Mouse (Mus musculus) CH12.LX (cell line): ENCODE measurements at regions not wholly inside any gene's neighbourhood (a gene's known extent, or its start where the extent isn't known, plus 50 kb on each side); places are given as distances from the start of the nearest gene placed in this dataset.

Experiments
- DNase-seq: peaks from one replicate; pipeline ENCODE4 v3.0.0-alpha.2; 2013; ENCODE audit errors: extremely low read depth
- H3K27ac ChIP-seq: 2 replicates; pipeline ENCODE4 v1.5.1; 2012; ENCODE audit warnings: low read depth, mild to moderate bottlenecking, control low read depth, moderate library complexity; ENCODE audit not compliant: insufficient read depth
- H3K27me3 ChIP-seq: replicated peaks from 2 replicates; pipeline ENCODE3; 2012; ENCODE audit warnings: inconsistent platforms
- H3K36me3 ChIP-seq, 2 experiments: replicated peaks in 1 of 2; 2 replicates each; pipeline versions ENCODE3 to v1.6.1; 2012; ENCODE audit warnings: inconsistent platforms in 1 of 2, low read length in 1 of 2, mild to moderate bottlenecking in 1 of 2, mixed read lengths in 1 of 2, moderate library complexity in 1 of 2; ENCODE audit not compliant: control insufficient read depth in 1 of 2, insufficient read depth in 1 of 2
- H3K4me1 ChIP-seq, 2 experiments: 2 replicates each; pipeline ENCODE4 v1.6.1; 2012; ENCODE audit warnings: inconsistent platforms in 1 of 2, moderate library complexity in 1 of 2; ENCODE audit not compliant: insufficient read depth in 2 of 2, control insufficient read depth in 1 of 2
- H3K4me2 ChIP-seq: 2 replicates; pipeline ENCODE4 v1.6.1; 2012; ENCODE audit warnings: low read depth, mild to moderate bottlenecking, control low read depth; ENCODE audit not compliant: poor library complexity, insufficient read depth, severe bottlenecking
- H3K4me3 ChIP-seq, 3 experiments: fragments of 150-350 bp in 1 of 3; sonication (generic) in 1 of 3; replicated peaks in 1 of 3; 2 replicates each; pipeline versions ENCODE3 to v1.5.1; 2011 to 2012; ENCODE audit warnings: low read depth in 2 of 3, low read length in 2 of 3, mild to moderate bottlenecking in 2 of 3, moderate library complexity in 2 of 3, control low read depth in 1 of 3, improper control_type of control experiment in 1 of 3, inconsistent platforms in 1 of 3, mixed read lengths in 1 of 3; ENCODE audit not compliant: poor library complexity in 1 of 3
- H3K79me2 ChIP-seq: replicated peaks from 2 replicates; pipeline ENCODE4 v1.6.1; 2012; ENCODE audit warnings: mild to moderate bottlenecking, moderate library complexity; ENCODE audit not compliant: control insufficient read depth, poor library complexity, insufficient read depth, severe bottlenecking; ENCODE audit errors: extremely low read depth
- H3K9ac ChIP-seq: 2 replicates; pipeline ENCODE4 v1.6.1; 2012; ENCODE audit warnings: low read depth, mild to moderate bottlenecking, control low read depth, moderate library complexity; ENCODE audit not compliant: insufficient read depth
- H3K9me3 ChIP-seq: replicated peaks from 2 replicates; pipeline ENCODE3; 2012; ENCODE audit warnings: low read length, inconsistent platforms, mixed read lengths
- BHLHE40 ChIP-seq: IDR thresholded peaks from 2 replicates; pipeline ENCODE4 v1.6.1; 2011; ENCODE audit warnings: mild to moderate bottlenecking, low read depth, low read length, improper control_type of control experiment
- CHD1 ChIP-seq: IDR thresholded peaks from 2 replicates; pipeline ENCODE4 v1.6.1; 2012; ENCODE audit warnings: low read depth, low read length, improper control_type of control experiment, inconsistent platforms
- CHD2 ChIP-seq: IDR thresholded peaks from 2 replicates; pipeline ENCODE4 v1.6.1; 2011; ENCODE audit warnings: low read length, improper control_type of control experiment
- EP300 ChIP-seq: IDR thresholded peaks from 2 replicates; pipeline ENCODE4 v1.6.1; 2011; ENCODE audit warnings: low read length, improper control_type of control experiment
- ETS1 ChIP-seq: conservative IDR thresholded peaks from 2 replicates; pipeline ENCODE4 v1.6.1; 2012; ENCODE audit warnings: low read depth, mild to moderate bottlenecking, inconsistent platforms, low read length, improper control_type of control experiment, moderate library complexity
- GABPA ChIP-seq: IDR thresholded peaks from 2 replicates; pipeline ENCODE4 v1.6.1; 2012; ENCODE audit warnings: low read depth, low read length, improper control_type of control experiment, inconsistent platforms; ENCODE audit not compliant: insufficient replicate concordance
- HCFC1 ChIP-seq: IDR thresholded peaks from 2 replicates; pipeline ENCODE4 v1.6.1; 2012; ENCODE audit warnings: low read depth, mild to moderate bottlenecking, inconsistent platforms, low read length, improper control_type of control experiment
- KAT2A ChIP-seq: IDR thresholded peaks from 2 replicates; pipeline ENCODE4 v1.6.1; 2012; ENCODE audit warnings: low read length, improper control_type of control experiment, inconsistent platforms; ENCODE audit not compliant: insufficient replicate concordance
- MAX ChIP-seq: IDR thresholded peaks from 2 replicates; pipeline ENCODE4 v1.6.1; 2011; ENCODE audit warnings: low read length, improper control_type of control experiment
- MAZ ChIP-seq: IDR thresholded peaks from 2 replicates; pipeline ENCODE4 v1.6.1; 2012; ENCODE audit warnings: low read depth, mild to moderate bottlenecking, inconsistent platforms, low read length, improper control_type of control experiment, moderate library complexity
- MXI1 ChIP-seq: IDR thresholded peaks from 2 replicates; pipeline ENCODE4 v1.6.1; 2011; ENCODE audit warnings: mild to moderate bottlenecking, low read depth, low read length, improper control_type of control experiment
- MYC ChIP-seq: IDR thresholded peaks from 2 replicates; pipeline ENCODE4 v1.6.1; 2011; ENCODE audit warnings: low read depth, mild to moderate bottlenecking, improper control_type of control experiment, low read length
- POLR2A ChIP-seq: IDR thresholded peaks from 2 replicates; pipeline ENCODE4 v1.6.1; 2011; ENCODE audit warnings: low read depth, mild to moderate bottlenecking, improper control_type of control experiment, low read length
- POLR2AphosphoS2 ChIP-seq: IDR thresholded peaks from 2 replicates; pipeline ENCODE4 v1.6.1; 2011; ENCODE audit warnings: low read depth, low read length, improper control_type of control experiment
- RAD21 ChIP-seq: IDR thresholded peaks from 2 replicates; pipeline ENCODE4 v1.6.1; 2011; ENCODE audit warnings: low read depth, mild to moderate bottlenecking, low read length, improper control_type of control experiment, moderate library complexity
- SIN3A ChIP-seq: IDR thresholded peaks from 2 replicates; pipeline ENCODE4 v1.6.1; 2012; ENCODE audit warnings: low read length, improper control_type of control experiment, inconsistent platforms
- UBTF ChIP-seq: IDR thresholded peaks from 2 replicates; pipeline ENCODE4 v1.6.1; 2012; ENCODE audit warnings: low read depth, mild to moderate bottlenecking, inconsistent platforms, low read length, improper control_type of control experiment, moderate library complexity
- USF1 ChIP-seq: IDR thresholded peaks from 2 replicates; pipeline ENCODE4 v1.6.1; 2014; ENCODE audit warnings: low read depth, mild to moderate bottlenecking, inconsistent platforms, low read length, improper control_type of control experiment
- USF2 ChIP-seq: conservative IDR thresholded peaks from 2 replicates; pipeline ENCODE4 v1.6.1; 2011; ENCODE audit warnings: low read depth, low read length, improper control_type of control experiment
- ZC3H11A ChIP-seq: IDR thresholded peaks from 2 replicates; pipeline ENCODE4 v1.6.1; 2012; ENCODE audit warnings: low read depth, mild to moderate bottlenecking, inconsistent platforms, low read length, improper control_type of control experiment
- ZNF384 ChIP-seq: IDR thresholded peaks from 2 replicates; pipeline ENCODE4 v1.6.1; 2012; ENCODE audit warnings: low read depth, low read length, improper control_type of control experiment, inconsistent platforms
- dilution Hi-C: fragments of 300-500 bp; cut with MboI; formaldehyde crosslinking; loops from 2 replicates; pipeline ENCODE4 v1.14.3; 2020; ENCODE audit warnings: low sequenced_read_pairs; ENCODE audit not compliant: extremely low pct_unique_long_range_greater_than_20kb, extremely low pct_ligation_motif_present
- in situ Hi-C: fragments of 300-500 bp; cut with MboI; formaldehyde crosslinking; loops from 3 replicates; pipeline ENCODE4 v1.14.3; 2019; ENCODE audit warnings: low sequenced_read_pairs, low pct_ligation_motif_present, low pct_unique_long_range_greater_than_20kb, mixed read lengths

GRCm38 (mm10) chr9:13909604-13910003 is 82.1 kb downstream of the Fam76b start:
- Histone ChIP-seq H3K9me3 (no peaks in the 10 kb centered on the region), H3K4me3 (no peak overlapping the region), H3K9ac (no peak overlapping the region), H3K79me2 (no peaks in the 10 kb centered on the region), H3K4me2 (no peak overlapping the region), H3K36me3 (no peaks in the 10 kb centered on the region), H3K4me1 (0 out of 4 replicates have a peak, but pooled peaks cover 0 to 2% of the 10 kb centered on the region in 2 experiments), H3K27me3 (no peaks in the 10 kb centered on the region), H3K27ac (no peak overlapping the region)
- TF ChIP-seq MAZ (no peak), KAT2A (no peak), GABPA (no peak)
- DNase-seq, result no peak
- in situ Hi-C loops, result no loop called here
- dilution Hi-C loops, result no loop called here

GRCm38 (mm10) chr9:13910091-13910490 is 82.6 kb downstream of the Fam76b start:
- H3K27me3 ChIP-seq, result no peaks in the 10 kb centered on the region
- dilution Hi-C loops, result no loop called here
- in situ Hi-C loops, result no loop called here
- TF ChIP-seq KAT2A (no peak), UBTF (no peak), MYC (no peak), ZC3H11A (no peak), MXI1 (no peak), POLR2AphosphoS2 (no peak), USF2 (no peak)
- no peak overlapping the region for H3K4me3 ChIP-seq
- H3K36me3 ChIP-seq, result no peaks in the 10 kb centered on the region
- H3K79me2 ChIP-seq, result no peaks in the 10 kb centered on the region
- H3K4me2 ChIP-seq, result no peak overlapping the region
- 0 out of 4 replicates have a peak, but pooled peaks cover 0 to 2% of the 10 kb centered on the region in 2 experiments for H3K4me1 ChIP-seq
- no peak overlapping the region for H3K9ac ChIP-seq
- no peak overlapping the region for H3K27ac ChIP-seq
- no peaks in the 10 kb centered on the region for H3K9me3 ChIP-seq
- no peak for DNase-seq

GRCm38 (mm10) chr9:13913459-13913858 is 85.9 kb downstream of the Fam76b start:
- dilution Hi-C loops, result no loop called here
- Histone ChIP-seq H3K27ac (no peak overlapping the region), H3K9me3 (no peaks in the 10 kb centered on the region), H3K9ac (no peak overlapping the region), H3K79me2 (no peaks in the 10 kb centered on the region), H3K4me1 (no peaks in the 10 kb centered on the region), H3K36me3 (no peaks in the 10 kb centered on the region), H3K4me2 (no peak overlapping the region), H3K27me3 (no peaks in the 10 kb centered on the region), H3K4me3 (no peak overlapping the region)
- no peak for DNase-seq
- TF ChIP-seq RAD21 (no peak), ETS1 (no peak), HCFC1 (no peak), POLR2AphosphoS2 (no peak), ZNF384 (no peak), BHLHE40 (no peak), CHD1 (no peak), POLR2A (no peak), CHD2 (no peak), MAX (no peak), SIN3A (no peak), UBTF (no peak), EP300 (no peak), USF1 (no peak)
- in situ Hi-C loops, result no loop called here
